Mouse (Mus musculus) neural tube, embryonic 11.5 days (tissue): ENCODE results near the gene Atp1a2. TPM values are rescaled to one million over a fixed set of nuclear protein-coding genes. Genes with fewer than 3 reads are reported as not detected.

Experiments used
- ATAC-seq: fragments of 200-750 bp; cut with Nextera tagmentation; 2 replicates; pipeline ENCODE4 v1.8.0; 2017; ENCODE audit warnings: moderate number of reproducible peaks, mild to moderate bottlenecking, moderate TSS enrichment, moderate library complexity; ENCODE audit not compliant: insufficient read depth, low FRiP score, low TSS enrichment
- DNase-seq: peaks from one replicate; pipeline ENCODE4 v3.0.0-alpha.2; 2015; ENCODE audit warnings: low spot score
- H3K27ac ChIP-seq: fragments of 300-500 bp; sonication (generic); 2 replicates; pipeline ENCODE4 v1.5.1; 2014; ENCODE audit warnings: low read depth, mild to moderate bottlenecking, low read length
- H3K27me3 ChIP-seq: fragments of 300-500 bp; sonication (generic); 2 replicates; pipeline ENCODE4 v1.6.1; 2014; ENCODE audit warnings: mild to moderate bottlenecking, low read length, mixed read lengths; ENCODE audit not compliant: control insufficient read depth, insufficient read depth
- H3K36me3 ChIP-seq: fragments of 300-500 bp; sonication (generic); 2 replicates; pipeline ENCODE4 v1.6.1; 2014; ENCODE audit warnings: mild to moderate bottlenecking, low read length, moderate library complexity, mixed read lengths; ENCODE audit not compliant: control insufficient read depth, insufficient read depth
- H3K4me1 ChIP-seq: fragments of 300-500 bp; sonication (generic); 2 replicates; pipeline ENCODE4 v1.6.1; 2014; ENCODE audit warnings: low read length, mixed read lengths; ENCODE audit not compliant: control insufficient read depth, insufficient read depth
- H3K4me2 ChIP-seq: fragments of 300-500 bp; sonication (generic); 2 replicates; pipeline ENCODE4 v1.6.1; 2014; ENCODE audit warnings: low read depth, mild to moderate bottlenecking, moderate library complexity
- H3K4me3 ChIP-seq: fragments of 300-500 bp; sonication (generic); 2 replicates; pipeline ENCODE4 v1.5.1; 2014; ENCODE audit warnings: low read depth, low read length
- H3K9ac ChIP-seq: fragments of 300-500 bp; sonication (generic); 2 replicates; pipeline ENCODE4 v1.6.1; 2014; ENCODE audit warnings: mild to moderate bottlenecking, low read length
- H3K9me3 ChIP-seq: fragments of 300-500 bp; sonication (generic); 2 replicates; pipeline ENCODE4 v1.6.1; 2016; ENCODE audit warnings: low read length; ENCODE audit not compliant: control insufficient read depth
- WGBS: fragments of 180-500 bp; shearing (Covaris S2); extraction: QIAGEN DNeasy Blood & Tissue Kit; methylation state at CpG from one replicate; pipeline ENCODE4 v1.1.7; 2014; 5-methylcytosine and 5-hydroxymethylcytosine counted together
- polyA plus RNA-seq: library from polyadenylated mRNA; unstranded; fragments of >200 nt; fragmentation: Nextera tagmentation; extraction: Ambion mirVana; gene quantifications from 2 replicates; pipeline ENCODE4 v1.2.1, GENCODE M21; 2014

Gene Atp1a2
- 1.3 and 1.6 TPM in 2 replicates for polyA plus RNA-seq

DNA sequence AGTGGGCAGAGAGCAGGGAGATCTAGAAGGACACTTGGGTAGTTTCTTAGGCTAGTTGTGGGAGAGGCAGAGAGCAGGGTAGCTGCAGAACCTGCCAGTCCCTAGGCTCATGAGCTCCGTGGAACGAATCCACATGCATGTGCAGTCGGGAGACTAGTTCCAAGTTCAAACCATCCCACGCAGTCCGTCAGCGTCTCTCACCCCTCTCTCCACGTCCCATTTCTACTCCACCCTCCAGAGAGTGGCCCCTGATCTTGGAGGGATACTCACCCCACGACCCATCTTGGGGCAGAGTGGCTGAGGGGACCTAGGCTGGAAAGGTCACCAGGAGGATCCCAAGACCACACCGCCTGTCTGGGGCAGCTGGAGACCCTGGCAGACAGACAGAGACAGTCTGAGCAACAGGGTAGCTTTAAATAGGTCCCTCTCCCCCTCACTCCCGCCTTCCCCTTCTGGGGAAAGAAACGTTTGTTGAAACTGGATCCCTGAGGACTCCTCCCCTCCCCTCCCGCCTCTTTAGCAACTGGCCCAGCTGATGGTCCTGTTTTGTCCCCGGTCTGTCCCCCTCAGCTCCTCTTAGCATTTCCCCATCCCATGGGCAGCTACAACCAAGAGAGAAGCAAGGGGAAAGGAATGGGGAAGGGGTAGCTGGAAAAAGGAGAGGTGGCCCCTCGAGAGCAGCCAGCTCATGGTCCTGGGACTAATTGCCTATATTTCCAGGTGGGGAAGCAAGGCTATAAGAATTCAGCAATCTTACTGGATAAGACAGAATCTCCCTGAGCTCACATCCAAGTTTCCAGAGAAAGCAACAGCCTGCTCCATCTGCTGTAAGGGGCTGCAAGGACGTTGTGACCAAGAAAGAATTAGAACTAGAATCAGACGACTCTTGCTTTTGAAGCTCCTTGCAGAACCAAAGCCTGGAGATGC, at the start of gene Atp1a2:
Gene Atp1a2, minus strand, starts transcription at position 454 of the 927 bp plus-strand sequence.
- Histone ChIP-seq H3K4me2 (peak within 1 kb of the TSS; percentile 14), H3K9me3 (no peaks in the 10 kb centered on the region), H3K9ac (no peak within 1 kb of the TSS), H3K4me3 (0 out of 2 replicates have a peak within 1 kb of the TSS, but pooled peaks have one; percentile 16), H3K27ac (peak within 1 kb of the TSS; percentile 30; the same call in 1 of the 2 replicates), H3K27me3 (no peaks in the 10 kb centered on the region), H3K36me3 (no peaks in the 10 kb centered on the region), H3K4me1 (peaks cover 14% of the 10 kb centered on the region)
- WGBS, result 15% methylated on average over 16 of the region's 16 CpGs
- DNase-seq (peak; percentile 43), ATAC-seq (no peak)

DNA sequence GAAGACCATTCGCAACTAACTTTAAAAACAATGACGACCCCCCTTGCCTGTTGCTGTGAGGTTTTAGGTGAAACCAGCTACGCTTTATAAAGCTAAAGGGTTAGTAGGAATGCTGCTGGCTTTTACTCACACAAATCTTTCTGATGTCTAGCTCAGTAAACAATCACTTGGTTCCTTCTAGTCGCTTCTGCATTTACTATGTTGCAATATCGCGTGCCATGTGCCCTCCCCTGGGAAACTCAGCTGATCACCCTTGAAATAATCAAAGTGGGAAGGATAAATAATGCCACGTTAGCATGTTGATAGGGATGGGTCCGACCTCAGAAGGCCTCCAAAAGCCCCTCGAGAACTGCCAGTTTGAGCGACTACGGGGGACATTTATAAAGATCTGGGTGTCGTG, 49.5 kb upstream of the Atp1a2 start:
- no peak for ATAC-seq
- no peak for DNase-seq
- H3K36me3 ChIP-seq, result no peaks in the 10 kb centered on the region
- no peak overlapping the region for H3K27ac ChIP-seq
- H3K27me3 ChIP-seq, result no peaks in the 10 kb centered on the region
- H3K4me3 ChIP-seq, result no peak overlapping the region
- no peaks in the 10 kb centered on the region for H3K9me3 ChIP-seq
- no peak overlapping the region for H3K4me2 ChIP-seq
- H3K4me1 ChIP-seq, result peaks cover 22% of the 10 kb centered on the region
- 88% methylated on average over 12 of the region's 12 CpGs for WGBS
- H3K9ac ChIP-seq, result no peak overlapping the region

DNA sequence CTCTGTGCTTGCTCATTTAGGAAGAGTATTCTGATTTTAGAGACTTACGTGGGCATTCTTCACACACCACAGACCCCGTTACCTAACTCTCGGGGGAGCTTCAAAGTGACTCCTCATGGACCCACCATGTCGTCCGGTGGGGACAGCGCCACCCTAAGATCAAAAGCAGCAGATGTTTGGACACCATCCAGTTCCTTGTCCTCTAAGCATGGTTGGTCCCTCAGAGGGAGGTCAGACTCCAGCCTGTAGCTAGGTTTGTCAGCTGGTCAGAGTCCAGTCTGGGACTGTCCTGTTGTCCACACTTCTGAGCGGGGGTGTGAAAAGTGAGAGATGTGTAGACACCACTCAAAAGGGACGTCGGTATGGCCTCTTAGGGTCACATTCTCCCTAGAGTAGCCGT, 48.8 kb upstream of the Atp1a2 start:
- H3K4me1 ChIP-seq, result peaks cover 21% of the 10 kb centered on the region
- no peak overlapping the region for H3K27ac ChIP-seq
- H3K36me3 ChIP-seq, result no peaks in the 10 kb centered on the region
- 88% methylated on average over 10 of the region's 10 CpGs for WGBS
- H3K4me3 ChIP-seq, result no peak overlapping the region
- H3K9me3 ChIP-seq, result no peaks in the 10 kb centered on the region
- no peak for ATAC-seq
- H3K27me3 ChIP-seq, result peaks cover 1% of the 10 kb centered on the region; the same call in 1 of the 2 replicates
- DNase-seq, result no peak
- H3K4me2 ChIP-seq, result no peak overlapping the region
- no peak overlapping the region for H3K9ac ChIP-seq

DNA sequence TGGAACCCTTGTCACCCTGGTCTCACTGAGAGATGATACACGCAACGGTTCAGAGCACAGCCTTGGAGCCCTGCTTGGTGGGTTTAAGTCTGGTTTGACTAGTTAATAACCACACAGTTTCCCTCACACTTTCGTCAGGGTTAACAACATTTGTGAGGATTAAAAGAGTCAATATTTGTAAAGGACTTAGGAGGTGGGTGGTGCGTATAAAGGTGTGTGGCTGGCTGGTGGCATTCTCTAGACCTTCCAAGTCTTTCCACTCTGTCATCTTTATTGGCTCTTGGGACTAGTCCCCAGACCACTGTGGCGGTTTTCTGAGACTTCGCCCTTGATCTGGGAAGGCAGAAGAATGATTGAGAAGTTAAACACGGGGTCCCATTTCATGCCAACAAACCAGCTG, 47.0 kb upstream of the Atp1a2 start:
- Histone ChIP-seq H3K9me3 (no peaks in the 10 kb centered on the region), H3K9ac (no peak overlapping the region), H3K4me1 (peaks cover 7% of the 10 kb centered on the region; the same call in 1 of the 2 replicates), H3K4me3 (no peak overlapping the region), H3K27ac (no peak overlapping the region), H3K4me2 (no peak overlapping the region), H3K36me3 (no peaks in the 10 kb centered on the region), H3K27me3 (peaks cover 4% of the 10 kb centered on the region; the same call in 1 of the 2 replicates)
- 91% methylated on average over 7 of the region's 7 CpGs for WGBS
- ATAC-seq (no peak), DNase-seq (no peak)

DNA sequence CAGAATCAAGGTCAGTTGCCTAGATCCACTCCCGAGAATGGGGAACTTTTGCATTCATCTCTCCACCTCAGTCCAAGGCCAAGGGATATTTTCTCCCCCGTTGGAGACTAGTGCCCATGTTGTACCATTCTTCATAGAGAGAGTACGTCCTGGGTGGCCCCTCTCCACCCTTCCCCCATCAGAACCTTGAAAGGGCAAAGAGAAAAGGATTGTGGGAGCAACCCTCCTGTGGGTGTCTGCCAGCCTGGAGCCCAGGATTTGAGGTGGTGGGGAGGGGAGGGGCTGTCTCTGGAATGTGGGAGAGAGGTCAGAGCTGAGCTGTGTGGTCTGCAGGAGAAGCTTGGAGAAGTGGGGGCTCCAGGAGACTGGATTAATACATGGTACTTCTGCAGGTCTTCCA, 46.0 kb upstream of the Atp1a2 start:
- no peaks in the 10 kb centered on the region for H3K4me1 ChIP-seq
- no peaks in the 10 kb centered on the region for H3K36me3 ChIP-seq
- WGBS, result 60% methylated on average over 3 of the region's 3 CpGs
- H3K4me3 ChIP-seq, result no peak overlapping the region
- no peaks in the 10 kb centered on the region for H3K9me3 ChIP-seq
- DNase-seq, result no peak
- no peak overlapping the region for H3K27ac ChIP-seq
- no peak for ATAC-seq
- no peak overlapping the region for H3K9ac ChIP-seq
- H3K4me2 ChIP-seq, result no peak overlapping the region
- peaks cover 4% of the 10 kb centered on the region; the same call in 1 of the 2 replicates for H3K27me3 ChIP-seq

DNA sequence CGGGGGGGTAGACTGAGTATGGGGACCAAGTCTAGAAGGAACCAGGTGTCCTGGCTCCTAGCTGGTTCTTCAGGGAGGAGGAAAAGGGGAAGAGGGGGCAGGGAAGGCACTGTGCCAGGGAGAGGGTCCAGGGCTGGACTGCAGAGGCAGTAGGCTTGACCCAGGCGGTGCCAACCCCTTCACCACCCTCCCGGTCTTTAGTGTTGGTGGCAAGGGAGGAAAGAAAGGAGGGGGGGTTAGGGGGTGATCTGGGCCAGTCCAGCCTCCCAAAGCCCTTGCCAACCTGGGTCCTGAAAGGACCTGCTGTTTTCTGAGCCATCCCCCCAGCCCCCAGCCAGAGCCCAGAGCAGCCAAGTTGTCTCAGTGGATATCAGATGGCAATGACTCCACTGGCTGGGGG, 44.9 kb upstream of the Atp1a2 start:
- no peak for DNase-seq
- Histone ChIP-seq H3K4me2 (no peak overlapping the region; the same call in 1 of the 2 replicates), H3K4me1 (no peaks in the 10 kb centered on the region), H3K27me3 (peaks cover 4% of the 10 kb centered on the region; the same call in 1 of the 2 replicates), H3K9me3 (no peaks in the 10 kb centered on the region), H3K27ac (no peak overlapping the region), H3K9ac (no peak overlapping the region), H3K4me3 (no peak overlapping the region), H3K36me3 (no peaks in the 10 kb centered on the region)
- 95% methylated on average over 2 of the region's 3 CpGs for WGBS
- ATAC-seq, result no peak

DNA sequence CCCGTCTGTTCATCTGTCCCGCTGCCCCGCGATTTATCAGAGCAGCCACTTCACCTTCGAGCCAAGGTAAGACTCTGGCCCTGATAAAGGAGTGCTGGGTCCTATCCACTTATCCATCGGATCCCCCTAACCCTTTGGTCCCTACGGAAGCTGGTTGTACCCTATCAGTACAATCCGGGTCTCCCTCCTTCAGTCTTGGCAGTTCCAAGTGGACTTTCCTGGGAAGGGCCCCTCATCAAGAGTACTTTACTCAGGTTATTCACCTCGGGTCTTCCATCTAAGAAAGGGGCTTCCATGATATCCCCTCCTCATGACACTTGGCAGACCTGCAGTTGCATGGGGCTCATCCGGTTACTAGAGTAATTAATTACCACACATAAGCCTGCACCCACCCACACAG, 43.5 kb upstream of the Atp1a2 start:
- Histone ChIP-seq H3K9ac (peak overlapping the region; percentile 60), H3K4me1 (no peaks in the 10 kb centered on the region), H3K27ac (no peak overlapping the region), H3K36me3 (no peaks in the 10 kb centered on the region), H3K27me3 (peaks cover 4% of the 10 kb centered on the region; the same call in 1 of the 2 replicates), H3K4me3 (peak overlapping the region; percentile 47), H3K4me2 (peak overlapping the region; percentile 49), H3K9me3 (no peaks in the 10 kb centered on the region)
- ATAC-seq, result peak; percentile 11
- 17% methylated on average over 10 of the region's 10 CpGs for WGBS
- DNase-seq, result no peak

DNA sequence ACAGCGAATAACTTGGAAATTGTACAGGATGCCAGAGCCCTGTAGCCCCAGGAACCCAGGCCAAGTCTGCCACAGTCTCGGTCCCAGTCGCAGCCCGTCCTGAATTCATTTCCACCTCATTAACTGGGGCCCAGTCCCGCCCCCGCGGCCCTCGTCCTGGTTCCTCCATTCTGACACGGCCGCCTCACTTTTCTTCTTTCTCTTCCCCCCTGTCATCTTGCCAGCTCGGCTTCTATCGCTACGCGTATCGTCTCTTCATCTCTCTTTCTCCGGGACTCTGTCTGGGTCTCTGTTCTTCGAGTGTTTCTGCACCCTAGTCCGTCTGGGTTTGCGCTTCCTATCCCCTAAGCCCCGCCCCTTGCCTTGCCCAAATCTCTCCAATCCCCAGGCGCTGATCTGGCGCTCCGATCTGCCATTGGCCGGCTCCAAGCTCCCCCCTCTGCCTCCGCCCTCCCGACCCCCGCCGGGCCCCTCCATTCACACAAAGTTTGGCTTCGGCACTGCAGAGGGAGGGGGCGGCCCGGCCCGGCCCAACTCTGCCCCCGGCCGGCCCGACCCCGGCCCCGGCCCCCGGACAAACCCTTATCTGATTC, 43.0 kb upstream of the Atp1a2 start, which contains the start of gene Kcnj10:
Gene Kcnj10, plus strand, starts transcription at position 482 of the 593 bp plus-strand sequence.
- 2% methylated on average over 38 of the region's 38 CpGs for WGBS
- no peaks in the 10 kb centered on the region for H3K9me3 ChIP-seq
- no peaks in the 10 kb centered on the region for H3K36me3 ChIP-seq
- no peaks in the 10 kb centered on the region for H3K4me1 ChIP-seq
- ATAC-seq, result peak; percentile 98
- no peak within 1 kb of the TSS for H3K27ac ChIP-seq
- DNase-seq, result peak; percentile 88
- H3K4me3 ChIP-seq, result peak within 1 kb of the TSS; percentile 47
- H3K4me2 ChIP-seq, result peak within 1 kb of the TSS; percentile 49
- H3K27me3 ChIP-seq, result peaks cover 4% of the 10 kb centered on the region; the same call in 1 of the 2 replicates
- H3K9ac ChIP-seq, result peak within 1 kb of the TSS; percentile 60
